Comparison of ENCODE assay signal across 11 mouse cellular contexts in genomic region chr15:56956356-56956755, GRCm38 (mm10).
"Had no signal": no experiment of that assay in that cellular context is flagged by ENCODE, and none has a peak within 500 bp of the region (broad histone marks: within the 10 kb centered on the region; RNA-seq: fewer than 3 reads in every experiment).

No protein-coding gene starts in this region.

- DNase-seq: kidney, adult 8-10 months; kidney, postnatal 36 days; layer of hippocampus, adult 9-11 months; layer of hippocampus, postnatal 36 days; liver; liver, embryonic 13.5 days; liver, postnatal 0 days; thymus, postnatal 36 days had no signal

- H3K4me3 ChIP-seq: liver, embryonic 13.5 days; midbrain, embryonic 12.5 days; neural tube, embryonic 13.5 days had no signal

- H3K36me3 ChIP-seq: liver, embryonic 13.5 days; midbrain, embryonic 12.5 days; neural tube, embryonic 13.5 days had no signal

- ATAC-seq: liver, postnatal 0 days; midbrain, embryonic 16.5 days had no signal

- H3K4me1 ChIP-seq: liver, embryonic 13.5 days; midbrain, embryonic 12.5 days; neural tube, embryonic 13.5 days had no signal

- H3K9ac ChIP-seq: liver, embryonic 13.5 days; liver, postnatal 0 days; midbrain, embryonic 12.5 days; neural tube, embryonic 13.5 days had no signal

- H3K4me2 ChIP-seq: liver, embryonic 13.5 days; midbrain, embryonic 12.5 days; neural tube, embryonic 13.5 days had no signal

- H3K27ac ChIP-seq: liver, embryonic 13.5 days; midbrain, embryonic 12.5 days; neural tube, embryonic 13.5 days had no signal

- H3K27me3 ChIP-seq: liver, embryonic 13.5 days; midbrain, embryonic 12.5 days; neural tube, embryonic 13.5 days had no signal

- H3K9me3 ChIP-seq: liver, embryonic 13.5 days; midbrain, embryonic 12.5 days; neural tube, embryonic 13.5 days had no signal
